In genomic region chr7:101834903-101835302, GRCm38 (mm10) we compare ENCODE assay signal across 9 mouse cellular contexts. TPM values are rescaled to one million over a fixed set of nuclear protein-coding genes. Genes with fewer than 3 reads are reported as not detected.
DNase-seq lines count a peak whose midpoint lies in the region; ATAC-seq and TF ChIP-seq lines count a peak whose summit lies in the region.
"Had no signal": no experiment of that assay in that cellular context is flagged by ENCODE, and none has a peak within 500 bp of the region (broad histone marks: within the 10 kb centered on the region; RNA-seq: fewer than 3 reads in every experiment).

No protein-coding gene starts in this region.

- intact Hi-C loops in heart, postnatal 10 days (cut with DNase I) = no loop called here

- H3K27ac ChIP-seq in heart, embryonic 15.5 days = peak overlapping the region; percentile 99
- H3K27ac ChIP-seq in bone marrow macrophage, adult 2 months (ENCODE audit: insufficient read depth, low read depth, low read length) = no peak overlapping the region
- no peak overlapping the region; the same call in 1 of the 2 replicates for H3K27ac ChIP-seq in forebrain, embryonic 16.5 days (ENCODE audit: low read length)
- peak overlapping the region; percentile 64 for H3K27ac ChIP-seq in midbrain, embryonic 12.5 days (replicated peaks)

- H3K9me3 ChIP-seq in heart, embryonic 15.5 days (replicated peaks) = no peaks in the 10 kb centered on the region
- no peaks in the 10 kb centered on the region for H3K9me3 ChIP-seq in forebrain, embryonic 16.5 days (ENCODE audit: control insufficient read depth, low read length)
- H3K9me3 ChIP-seq in midbrain, embryonic 12.5 days = no peaks in the 10 kb centered on the region

- H3K27me3 ChIP-seq in heart, embryonic 15.5 days = no peaks in the 10 kb centered on the region
- H3K27me3 ChIP-seq in forebrain, embryonic 16.5 days (replicated peaks; ENCODE audit: control insufficient read depth, insufficient read depth, low read length) = peaks cover 2% of the 10 kb centered on the region; the same call in 1 of the 2 replicates
- no peaks in the 10 kb centered on the region; the same call in 1 of the 2 replicates for H3K27me3 ChIP-seq in midbrain, embryonic 12.5 days

- H3K4me3 ChIP-seq in heart, embryonic 15.5 days = peak overlapping the region; percentile 80
- H3K4me3 ChIP-seq in bone marrow macrophage, adult 2 months (ENCODE audit: insufficient read depth, low read length) = peak overlapping the region; percentile 70; the same call in 1 of the 2 replicates
- no peak overlapping the region for H3K4me3 ChIP-seq in forebrain, embryonic 16.5 days (replicated peaks; ENCODE audit: low read length)
- peak overlapping the region; percentile 74 for H3K4me3 ChIP-seq in midbrain, embryonic 12.5 days

- TF ChIP-seq POLR2A in bone marrow macrophage, adult 2 months (IDR thresholded peaks at IDR 0.05; ENCODE audit: borderline replicate concordance, low read depth, low read length) = no peak

- ATAC-seq in heart, embryonic 15.5 days (replicated peaks; ENCODE audit: insufficient number of reproducible peaks, insufficient read depth, low FRiP score, low read depth) = no peak
- ATAC-seq in forebrain, embryonic 16.5 days = no peak
- ATAC-seq in midbrain, embryonic 12.5 days (ENCODE audit: low FRiP score, low read depth) = no peak

- H3K9ac ChIP-seq in heart, embryonic 15.5 days = 0 out of 2 replicates have a peak overlapping the region, but pooled peaks have one; percentile 90
- no peak overlapping the region for H3K9ac ChIP-seq in forebrain, embryonic 16.5 days (replicated peaks; ENCODE audit: low read depth, low read length)
- peak overlapping the region; percentile 11; the same call in 1 of the 2 replicates for H3K9ac ChIP-seq in midbrain, embryonic 12.5 days (replicated peaks)

- 50% methylated on average over 3 of the region's 3 CpGs for WGBS in heart, embryonic 15.5 days
- WGBS in forebrain, embryonic 16.5 days = 43% methylated on average over 3 of the region's 3 CpGs
- 61% methylated on average over 3 of the region's 3 CpGs for WGBS in midbrain, embryonic 12.5 days

- DNase-seq in heart, postnatal 10 days = no peak
- DNase-seq in frontal cortex, postnatal 10 days (ENCODE audit: low spot score in 2 of 2) = no peak
- DNase-seq in adrenal gland, adult 2 months = no peak
- no peak for DNase-seq in spleen, postnatal 14 days (ENCODE audit: low spot score in 2 of 2)

- H3K36me3 ChIP-seq in heart, embryonic 15.5 days = peaks cover 35% of the 10 kb centered on the region
- H3K36me3 ChIP-seq in forebrain, embryonic 16.5 days (ENCODE audit: control insufficient read depth, insufficient read depth) = peaks cover 5% of the 10 kb centered on the region; the same call in 1 of the 2 replicates
- H3K36me3 ChIP-seq in midbrain, embryonic 12.5 days = peaks cover 33% of the 10 kb centered on the region

- H3K4me1 ChIP-seq in heart, embryonic 15.5 days (replicated peaks) = peaks cover 35% of the 10 kb centered on the region
- H3K4me1 ChIP-seq in bone marrow macrophage, adult 2 months (ENCODE audit: control insufficient read depth, insufficient read depth, low read length) = peaks cover 25% of the 10 kb centered on the region
- H3K4me1 ChIP-seq in forebrain, embryonic 16.5 days (replicated peaks; ENCODE audit: control insufficient read depth, insufficient read depth, low read length) = peaks cover 39% of the 10 kb centered on the region
- peaks cover 28% of the 10 kb centered on the region for H3K4me1 ChIP-seq in midbrain, embryonic 12.5 days

- no peak for TF ChIP-seq CTCF in bone marrow macrophage, adult 2 months (IDR thresholded peaks at IDR 0.05; ENCODE audit: low read depth, low read length)

- H3K4me2 ChIP-seq in heart, embryonic 15.5 days = peak overlapping the region; percentile 75
- H3K4me2 ChIP-seq in forebrain, embryonic 16.5 days (ENCODE audit: low read length) = peak overlapping the region; percentile 9; the same call in 1 of the 2 replicates
- peak overlapping the region; percentile 91 for H3K4me2 ChIP-seq in midbrain, embryonic 12.5 days (replicated peaks)

RNA-seq across cellular contexts. Expression of gene Inppl1, which starts 3.1 kb away (rescaled TPM):
- 52.7 and 64.5 TPM in 2 replicates for polyA plus RNA-seq in heart, embryonic 15.5 days (2015; fragmentation: Nextera tagmentation; extraction: Ambion mirVana)
- 100 to 1,000 TPM; 135 to 140 TPM for total RNA-seq in heart, postnatal 10 days (2021)
- polyA plus RNA-seq in bone marrow macrophage, adult 2 months (2012; ENCODE audit: insufficient read depth, insufficient read length, missing spikeins) = 114 and 115 TPM in 2 replicates
- 20.0 and 20.5 TPM in 2 replicates for polyA plus RNA-seq in forebrain, embryonic 16.5 days (2015; fragmentation: Nextera tagmentation; extraction: Ambion mirVana)
- 36.4 and 38.3 TPM in 2 replicates for polyA plus RNA-seq in midbrain, embryonic 12.5 days (2016; fragmentation: Nextera tagmentation; extraction: Ambion mirVana)
- total RNA-seq in adrenal gland, adult 2 months (2021) = 10 to 100 TPM; 81.2 to 90.1 TPM
- 139 and 142 TPM in 2 replicates for polyA plus RNA-seq in adrenal gland, adult 2 months (2012; rRNA removed)

RNA-seq across cellular contexts. Expression of gene Phox2a, which starts 16.8 kb away (rescaled TPM):
- 0.39 and 1.9 TPM in 2 replicates for polyA plus RNA-seq in heart, embryonic 15.5 days (2015; fragmentation: Nextera tagmentation; extraction: Ambion mirVana)
- total RNA-seq in heart, postnatal 10 days (2021) = under 1 TPM; 0.42 to 0.48 TPM
- not detected in 2 replicates for polyA plus RNA-seq in bone marrow macrophage, adult 2 months (2012; ENCODE audit: insufficient read depth, insufficient read length, missing spikeins)
- polyA plus RNA-seq in forebrain, embryonic 16.5 days (2015; fragmentation: Nextera tagmentation; extraction: Ambion mirVana) = not detected in 2 replicates
- polyA plus RNA-seq in midbrain, embryonic 12.5 days (2016; fragmentation: Nextera tagmentation; extraction: Ambion mirVana) = 0.43 and 0.46 TPM in 2 replicates
- total RNA-seq in adrenal gland, adult 2 months (2021) = 10 to 100 TPM; 15.6 to 45.9 TPM
- polyA plus RNA-seq in adrenal gland, adult 2 months (2012; rRNA removed) = 40.1 and 48.0 TPM in 2 replicates
- total RNA-seq: hematopoietic stem cell, adult 5-6 weeks had no signal

RNA-seq across cellular contexts. Expression of gene Folr2, which starts 22.1 kb away (rescaled TPM):
- polyA plus RNA-seq in heart, embryonic 15.5 days (2015; fragmentation: Nextera tagmentation; extraction: Ambion mirVana) = 1.1 and 1.9 TPM in 2 replicates
- 1 to 10 TPM; 2.3 to 3.8 TPM for total RNA-seq in heart, postnatal 10 days (2021)
- 379 and 471 TPM in 2 replicates for polyA plus RNA-seq in bone marrow macrophage, adult 2 months (2012; ENCODE audit: insufficient read depth, insufficient read length, missing spikeins)
- polyA plus RNA-seq in forebrain, embryonic 16.5 days (2015; fragmentation: Nextera tagmentation; extraction: Ambion mirVana) = 0.65 and 0.94 TPM in 2 replicates
- polyA plus RNA-seq in midbrain, embryonic 12.5 days (2016; fragmentation: Nextera tagmentation; extraction: Ambion mirVana) = 2.9 and 4.3 TPM in 2 replicates
- 1 to 10 TPM; 3.2 to 4.5 TPM for total RNA-seq in adrenal gland, adult 2 months (2021)
- polyA plus RNA-seq in adrenal gland, adult 2 months (2012; rRNA removed) = 3.9 and 5.0 TPM in 2 replicates
- total RNA-seq: hematopoietic stem cell, adult 5-6 weeks had no signal

RNA-seq across cellular contexts. Expression of gene Anapc15, which starts 28.6 kb away (rescaled TPM):
- 48.3 and 54.7 TPM in 2 replicates for polyA plus RNA-seq in heart, embryonic 15.5 days (2015; fragmentation: Nextera tagmentation; extraction: Ambion mirVana)
- 10 to 100 TPM; 21.5 to 28.7 TPM for total RNA-seq in heart, postnatal 10 days (2021)
- 103 and 112 TPM in 2 replicates for polyA plus RNA-seq in bone marrow macrophage, adult 2 months (2012; ENCODE audit: insufficient read depth, insufficient read length, missing spikeins)
- polyA plus RNA-seq in forebrain, embryonic 16.5 days (2015; fragmentation: Nextera tagmentation; extraction: Ambion mirVana) = 68.6 and 72.3 TPM in 2 replicates
- 79.8 and 89.7 TPM in 2 replicates for polyA plus RNA-seq in midbrain, embryonic 12.5 days (2016; fragmentation: Nextera tagmentation; extraction: Ambion mirVana)
- 10 to 100 TPM; 34.2 to 35.7 TPM for total RNA-seq in adrenal gland, adult 2 months (2021)
- polyA plus RNA-seq in adrenal gland, adult 2 months (2012; rRNA removed) = 32.3 and 39.9 TPM in 2 replicates

RNA-seq across cellular contexts. Expression of gene Folr1, which starts 35.7 kb away (rescaled TPM):
- polyA plus RNA-seq in heart, embryonic 15.5 days (2015; fragmentation: Nextera tagmentation; extraction: Ambion mirVana) = 4.3 and 6.1 TPM in 2 replicates
- total RNA-seq in heart, postnatal 10 days (2021) = 1 to 10 TPM in 1 of 2 experiments, under 1 TPM in 1; 0.72 to 1.2 TPM
- 1.6 and 1.7 TPM in 2 replicates for polyA plus RNA-seq in bone marrow macrophage, adult 2 months (2012; ENCODE audit: insufficient read depth, insufficient read length, missing spikeins)
- polyA plus RNA-seq in forebrain, embryonic 16.5 days (2015; fragmentation: Nextera tagmentation; extraction: Ambion mirVana) = 17.1 and 19.2 TPM in 2 replicates
- polyA plus RNA-seq in midbrain, embryonic 12.5 days (2016; fragmentation: Nextera tagmentation; extraction: Ambion mirVana) = 6.8 and 11.9 TPM in 2 replicates
- 10 to 100 TPM in 1 of 2 experiments, under 1 TPM in 1; 0.86 to 22.0 TPM for total RNA-seq in adrenal gland, adult 2 months (2021)
- 1.3 and 2.6 TPM in 2 replicates for polyA plus RNA-seq in adrenal gland, adult 2 months (2012; rRNA removed)
- total RNA-seq: hematopoietic stem cell, adult 5-6 weeks had no signal

Comparison
In these comparisons a context has a peak if more than half of its experiments do, and no peak if none do; other contexts are left out.
1. H3K27ac ChIP-seq: peak in heart, embryonic 15.5 days (single experiment) and midbrain, embryonic 12.5 days (single experiment); none in bone marrow macrophage, adult 2 months (single experiment) and forebrain, embryonic 16.5 days (single experiment).
2. H3K4me2 ChIP-seq: peak in every context shown above with its lines; median percentile 91 in midbrain, embryonic 12.5 days; 75 in heart, embryonic 15.5 days; 9 in forebrain, embryonic 16.5 days.
3. RNA of gene Phox2a, which starts 16.8 kb away (polyA plus RNA-seq): 40.1 to 48.0 TPM in adrenal gland, adult 2 months; 0.43 to 0.46 TPM in midbrain, embryonic 12.5 days, 0.39 to 1.9 TPM in heart, embryonic 15.5 days, not detected in bone marrow macrophage, adult 2 months and not detected in forebrain, embryonic 16.5 days; every median in the first group is over 10 times any median in the second.
4. RNA of gene Folr2, which starts 22.1 kb away (polyA plus RNA-seq): 379 to 471 TPM in bone marrow macrophage, adult 2 months; 2.9 to 4.3 TPM in midbrain, embryonic 12.5 days, 3.9 to 5.0 TPM in adrenal gland, adult 2 months, 1.1 to 1.9 TPM in heart, embryonic 15.5 days and 0.65 to 0.94 TPM in forebrain, embryonic 16.5 days; every median in the first group is over 10 times any median in the second.